Mouse (Mus musculus) MEL (cell line): ENCODE data around the gene Ypel3. TPM values are rescaled to one million over a fixed set of nuclear protein-coding genes. Genes with fewer than 3 reads are reported as not detected.
A peak's percentile ranks its signal among the peaks of the same experiment; 100 is the strongest.

Experiments
- DNase-seq: peaks from one replicate; pipeline ENCODE4 v3.0.0; 2011; ENCODE audit warnings: low read depth, low spot score
- H3K27ac ChIP-seq: 2 replicates; pipeline ENCODE4 v1.5.1; 2012; ENCODE audit warnings: low read depth, mild to moderate bottlenecking, control low read depth, low read length, moderate library complexity; ENCODE audit not compliant: control insufficient read depth
- H3K27me3 ChIP-seq, 2 experiments: fragments of 150-350 bp in 1 of 2; sonication (generic) in 1 of 2; 2 replicates each; pipeline ENCODE4 v1.6.1; 2012; ENCODE audit warnings: low read length in 2 of 2, mild to moderate bottlenecking in 2 of 2, improper control_type of control experiment in 1 of 2, moderate library complexity in 1 of 2; ENCODE audit not compliant: insufficient read depth in 2 of 2, control insufficient read depth in 1 of 2
- H3K36me3 ChIP-seq, 2 experiments: 2 replicates each; pipeline ENCODE4 v1.6.1; 2012 to 2014; ENCODE audit warnings: low read length in 2 of 2, improper control_type of control experiment in 1 of 2, inconsistent platforms in 1 of 2, mild to moderate bottlenecking in 1 of 2; ENCODE audit not compliant: insufficient read depth in 2 of 2, control insufficient read depth in 1 of 2
- H3K4me1 ChIP-seq, 2 experiments: fragments of 150-350 bp in 1 of 2; sonication (generic) in 1 of 2; 2 replicates each; pipeline ENCODE4 v1.6.1; 2012; ENCODE audit warnings: low read length in 2 of 2, improper control_type of control experiment in 1 of 2, mild to moderate bottlenecking in 1 of 2; ENCODE audit not compliant: insufficient read depth in 2 of 2, control insufficient read depth in 1 of 2
- H3K4me3 ChIP-seq, 2 experiments: fragments of 150-350 bp in 1 of 2; sonication (generic) in 1 of 2; 2 replicates each; pipeline ENCODE4 v1.5.1; 2012; ENCODE audit warnings: low read depth in 2 of 2, low read length in 2 of 2, mild to moderate bottlenecking in 2 of 2, moderate library complexity in 2 of 2, control low read depth in 1 of 2, improper control_type of control experiment in 1 of 2; ENCODE audit not compliant: control insufficient read depth in 1 of 2, insufficient read depth in 1 of 2
- H3K79me2 ChIP-seq: 2 replicates; pipeline ENCODE4 v1.6.1; 2012; ENCODE audit warnings: mild to moderate bottlenecking, low read length, moderate library complexity; ENCODE audit not compliant: control insufficient read depth, poor library complexity, insufficient read depth
- H3K9ac ChIP-seq: 2 replicates; pipeline ENCODE4 v1.6.1; 2012; ENCODE audit warnings: low read depth, mild to moderate bottlenecking, control low read depth, low read length, moderate library complexity; ENCODE audit not compliant: control insufficient read depth, poor library complexity, severe bottlenecking
- H3K9me3 ChIP-seq: fragments of 150-350 bp; sonication (generic); replicated peaks from 2 replicates; pipeline ENCODE4 v1.6.1; 2012; ENCODE audit warnings: mild to moderate bottlenecking, low read length, improper control_type of control experiment, moderate library complexity; ENCODE audit not compliant: insufficient read depth
- CHD1 ChIP-seq: IDR thresholded peaks from 2 replicates; pipeline ENCODE4 v1.6.1; 2012; ENCODE audit warnings: low read depth, mild to moderate bottlenecking, inconsistent platforms, low read length, improper control_type of control experiment
- CHD2 ChIP-seq: IDR thresholded peaks from 2 replicates; pipeline ENCODE4 v1.6.1; 2011; ENCODE audit warnings: low read length, improper control_type of control experiment
- CTCF ChIP-seq, 3 experiments: IDR thresholded peaks in 2 of 3; conservative IDR thresholded peaks in 1 of 3; 2 replicates each; pipeline ENCODE4 v1.5.1; 2011 to 2012; ENCODE audit warnings: low read length in 3 of 3, low read depth in 2 of 3, mild to moderate bottlenecking in 2 of 3, improper control_type of control experiment in 1 of 3, inconsistent platforms in 1 of 3, mixed read lengths in 1 of 3, moderate library complexity in 1 of 3; ENCODE audit not compliant: control insufficient read depth in 1 of 3, insufficient read depth in 1 of 3, poor library complexity in 1 of 3, severe bottlenecking in 1 of 3
- EP300 ChIP-seq, 2 experiments: IDR thresholded peaks; 2 replicates each; pipeline ENCODE4 v1.6.1; 2011; ENCODE audit warnings: improper control_type of control experiment in 2 of 2, low read length in 2 of 2, low read depth in 1 of 2, mild to moderate bottlenecking in 1 of 2
- GABPA ChIP-seq: IDR thresholded peaks from 2 replicates; pipeline ENCODE4 v1.6.1; 2012; ENCODE audit warnings: low read depth, mild to moderate bottlenecking, inconsistent platforms, low read length, improper control_type of control experiment, moderate library complexity
- JUND ChIP-seq: IDR thresholded peaks from 2 replicates; pipeline ENCODE4 v1.6.1; 2011; ENCODE audit warnings: low read depth, mild to moderate bottlenecking, improper control_type of control experiment, low read length
- MAFK ChIP-seq: IDR thresholded peaks from 2 replicates; pipeline ENCODE4 v1.6.1; 2011; ENCODE audit warnings: low read depth, mild to moderate bottlenecking, low read length, improper control_type of control experiment, borderline replicate concordance
- MAX ChIP-seq: IDR thresholded peaks from 2 replicates; pipeline ENCODE4 v1.6.1; 2011; ENCODE audit warnings: low read length, improper control_type of control experiment
- MEF2A ChIP-seq: IDR thresholded peaks from 2 replicates; pipeline ENCODE4 v1.6.1; 2014; ENCODE audit warnings: low read depth, mild to moderate bottlenecking, inconsistent platforms, low read length, improper control_type of control experiment; ENCODE audit not compliant: poor library complexity, insufficient replicate concordance, severe bottlenecking; ENCODE audit errors: extremely low read depth
- MXI1 ChIP-seq: IDR thresholded peaks from 2 replicates; pipeline ENCODE4 v1.6.1; 2011; ENCODE audit warnings: mild to moderate bottlenecking, low read depth, low read length, improper control_type of control experiment
- MYB ChIP-seq: IDR thresholded peaks from 2 replicates; pipeline ENCODE4 v1.6.1; 2011; ENCODE audit warnings: mild to moderate bottlenecking, low read depth, low read length, improper control_type of control experiment
- MYC ChIP-seq: IDR thresholded peaks from 2 replicates; pipeline ENCODE4 v1.6.1; 2011; ENCODE audit warnings: low read depth, mild to moderate bottlenecking, low read length, improper control_type of control experiment, moderate library complexity
- POLR2AphosphoS2 ChIP-seq: IDR thresholded peaks from 2 replicates; pipeline ENCODE4 v1.6.1; 2011; ENCODE audit warnings: low read length, improper control_type of control experiment
- POLR2AphosphoS5 ChIP-seq: IDR thresholded peaks from 2 replicates; pipeline ENCODE4 v1.6.1; 2012; ENCODE audit warnings: low read depth, borderline replicate concordance, mild to moderate bottlenecking, inconsistent platforms, low read length, moderate library complexity, mixed read lengths
- RCOR1 ChIP-seq: IDR thresholded peaks from 2 replicates; pipeline ENCODE4 v1.6.1; 2012; ENCODE audit warnings: low read depth, mild to moderate bottlenecking, inconsistent platforms, low read length, improper control_type of control experiment
- SIN3A ChIP-seq: IDR thresholded peaks from 2 replicates; pipeline ENCODE4 v1.6.1; 2012; ENCODE audit warnings: low read length, improper control_type of control experiment, inconsistent platforms
- TBP ChIP-seq: IDR thresholded peaks from 2 replicates; pipeline ENCODE4 v1.8.0; 2011; ENCODE audit warnings: low read depth, low read length, improper control_type of control experiment
- TCF12 ChIP-seq: IDR thresholded peaks from 2 replicates; pipeline ENCODE4 v1.6.1; 2014; ENCODE audit warnings: low read depth, mild to moderate bottlenecking, inconsistent platforms, low read length, improper control_type of control experiment, moderate library complexity
- UBTF ChIP-seq: IDR thresholded peaks from 2 replicates; pipeline ENCODE4 v1.6.1; 2012; ENCODE audit warnings: low read depth, mild to moderate bottlenecking, inconsistent platforms, low read length, improper control_type of control experiment, moderate library complexity, borderline replicate concordance; ENCODE audit not compliant: insufficient read depth
- USF1 ChIP-seq: IDR thresholded peaks from 2 replicates; pipeline ENCODE4 v1.6.1; 2014; ENCODE audit warnings: low read depth, mild to moderate bottlenecking, inconsistent platforms, low read length, improper control_type of control experiment, moderate library complexity
- USF2 ChIP-seq, 2 experiments: IDR thresholded peaks; 2 replicates each; pipeline ENCODE4 v1.6.1; 2011 to 2012; ENCODE audit warnings: improper control_type of control experiment in 2 of 2, low read length in 2 of 2, borderline replicate concordance in 1 of 2, inconsistent platforms in 1 of 2, low read depth in 1 of 2, mild to moderate bottlenecking in 1 of 2; ENCODE audit not compliant: insufficient read depth in 1 of 2
- ZC3H11A ChIP-seq: IDR thresholded peaks from 2 replicates; pipeline ENCODE4 v1.6.1; 2012; ENCODE audit warnings: low read depth, mild to moderate bottlenecking, inconsistent platforms, low read length, improper control_type of control experiment
- ZKSCAN1 ChIP-seq: IDR thresholded peaks from 2 replicates; pipeline ENCODE4 v1.6.1; 2012; ENCODE audit warnings: low read depth, mild to moderate bottlenecking, inconsistent platforms, low read length, improper control_type of control experiment, moderate library complexity
- ZNF384 ChIP-seq: IDR thresholded peaks from 2 replicates; pipeline ENCODE4 v1.6.1; 2012; ENCODE audit warnings: low read depth, mild to moderate bottlenecking, inconsistent platforms, low read length, improper control_type of control experiment
- polyA plus RNA-seq, 2 experiments: library from polyadenylated mRNA; stranded (reverse) in 1 of 2; unstranded in 1 of 2; fragments of >175 nt in 1 of 2; fragments of >200 nt in 1 of 2; gene quantifications; 2 replicates each; pipeline versions ENCODE4 v1.2.1 to v1.2.4; 2012; ENCODE audit warnings: low replicate concordance in 2 of 2, low read depth in 1 of 2; ENCODE audit not compliant: insufficient read length in 2 of 2, insufficient read depth in 1 of 2, missing spikeins in 1 of 2
- total RNA-seq: library from RNA; depleted of rRNA; stranded (reverse); fragments of 300-350 nt; gene quantifications from 2 replicates; pipeline ENCODE4 v1.2.3, GENCODE M21; 2012

Ypel3 gene
- total and polyA plus RNA-seq, 3 experiments: 2.1 to 12.6 TPM; not detected in 1

GRCm38 (mm10) chr7:126799468-126800268 lies 22.9 kb downstream of the Ypel3 start (continued):
- TF ChIP-seq USF2 (IDR thresholded peaks at IDR 0.05; ENCODE audit: borderline replicate concordance in 1 of 2, insufficient read depth in 1 of 2, low read depth in 1 of 2, low read length in 2 of 2): no peak
- TF ChIP-seq, all 39 proteins: peak for 9

DNA sequence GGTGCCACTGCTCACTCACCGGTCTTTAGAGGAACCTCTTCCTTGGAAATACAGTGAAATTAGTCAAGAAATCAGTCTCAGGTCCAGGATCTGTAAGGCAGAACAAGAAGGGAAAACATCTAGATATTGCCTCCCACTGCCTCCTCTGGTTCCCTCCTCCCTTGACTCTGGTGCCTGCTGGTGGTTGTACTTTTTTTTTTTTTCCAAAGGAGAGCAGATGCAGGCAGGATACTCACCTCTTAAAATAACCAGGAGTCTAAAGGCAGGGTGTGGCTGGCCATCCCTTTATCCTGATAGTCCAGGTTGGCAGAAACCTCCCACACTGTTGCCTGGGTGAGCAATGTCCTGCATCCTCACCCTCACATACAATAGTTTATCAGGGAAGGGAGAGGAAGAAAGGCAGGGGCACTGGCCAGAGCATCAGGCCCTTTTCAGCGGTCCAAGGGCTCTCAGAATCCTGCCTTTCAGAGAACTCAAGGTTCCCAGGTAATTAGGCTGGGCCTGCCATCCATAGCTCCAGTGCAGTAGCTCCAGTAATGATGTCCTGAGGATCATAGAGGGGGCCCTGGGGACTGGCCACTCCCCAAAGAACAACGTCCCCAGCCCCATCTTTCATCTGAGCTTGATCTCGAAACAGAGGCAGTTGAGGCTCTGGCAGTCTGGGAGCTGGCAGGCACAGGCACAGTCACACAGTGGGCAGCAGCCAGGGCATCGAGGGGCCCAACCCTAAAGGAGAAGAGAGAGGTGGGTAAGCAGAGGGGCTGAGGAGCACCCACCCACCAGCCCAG lies 23.7 kb downstream of the Ypel3 start:
- Histone ChIP-seq H3K27ac (peak overlapping the region; percentile 92), H3K4me1 (peaks cover 20 to 47% of the 10 kb centered on the region in 2 experiments)
- TF ChIP-seq GABPA (no peak), POLR2AphosphoS2 (0 out of 2 replicates have a peak, but pooled peaks have one; percentile 17), SIN3A (peak; percentile 17; the same call in 1 of the 2 replicates), ZNF384 (peak; percentile 88), USF2 (IDR thresholded peaks at IDR 0.05; ENCODE audit: borderline replicate concordance in 1 of 2, insufficient read depth in 1 of 2, low read depth in 1 of 2, low read length in 2 of 2) (no peak), CHD1 (0 out of 2 replicates have a peak, but pooled peaks have one; percentile 17), MXI1 (peak; percentile 15; the same call in 1 of the 2 replicates), TBP (0 out of 2 replicates have a peak, but pooled peaks have one; percentile 32), RCOR1 (no peak), EP300 (IDR thresholded peaks at IDR 0.05; ENCODE audit: low read depth in 1 of 2, low read length in 2 of 2) (no peak)
- TF ChIP-seq, all 39 proteins: peak for 6
- H3K79me2 ChIP-seq: peaks cover 35% of the 10 kb centered on the region
- DNase-seq: peak; percentile 65
- H3K9ac ChIP-seq: peak overlapping the region; percentile 65
- no peaks in the 10 kb centered on the region for H3K9me3 ChIP-seq
- peak overlapping the region; percentile 56 to 78 for H3K4me3 ChIP-seq
- no peaks in the 10 kb centered on the region for H3K27me3 ChIP-seq
- H3K36me3 ChIP-seq: peaks cover 9 to 46% of the 10 kb centered on the region in 2 experiments

- Histone ChIP-seq H3K27me3 (no peaks in the 10 kb centered on the region), H3K4me3 (peak overlapping the region; percentile 56 to 78), H3K36me3 (peaks cover 9 to 44% of the 10 kb centered on the region in 2 experiments), H3K79me2 (peaks cover 35% of the 10 kb centered on the region), H3K9me3 (no peaks in the 10 kb centered on the region), H3K4me1 (peaks cover 20 to 47% of the 10 kb centered on the region in 2 experiments), H3K27ac (peak overlapping the region; percentile 92), H3K9ac (peak overlapping the region; percentile 65)
- DNase-seq: peak; percentile 79
- TF ChIP-seq TCF12: peak; percentile 53; the same call in 1 of the 2 replicates
- TF ChIP-seq RCOR1: 0 out of 2 replicates have a peak, but pooled peaks have one; percentile 17
- peak; percentile 68 for TF ChIP-seq MXI1
- TF ChIP-seq ZKSCAN1: peak; percentile 100
- peak; percentile 68; the same call in 1 of the 2 replicates for TF ChIP-seq MAX
- TF ChIP-seq CTCF (IDR thresholded peaks at IDR 0.05 in 2 of 3, conservative IDR thresholded peaks at IDR 0.05 in 1 of 3; ENCODE audit: control insufficient read depth in 1 of 3, insufficient read depth in 1 of 3, low read depth in 2 of 3, low read length in 3 of 3, poor library complexity in 1 of 3, severe bottlenecking in 1 of 3): no peak
- no peak for TF ChIP-seq GABPA
- TF ChIP-seq POLR2AphosphoS5: no peak
- no peak for TF ChIP-seq CHD2
- no peak for TF ChIP-seq ZC3H11A
- peak; percentile 82 for TF ChIP-seq MYC
- no peak for TF ChIP-seq MAFK
- TF ChIP-seq USF1: no peak
- peak; percentile 36; the same call in 1 of the 2 replicates for TF ChIP-seq TBP
- no peak for TF ChIP-seq UBTF
- TF ChIP-seq MYB: no peak
- TF ChIP-seq JUND: no peak
- TF ChIP-seq MEF2A: no peak
Observed at GRCm38 (mm10) chr7:126801057-126801422, 24.3 kb downstream of the Ypel3 start.
